Mouse (Mus musculus): ENCODE results near the gene Ubr3.

The Ubr3 gene

DNA sequence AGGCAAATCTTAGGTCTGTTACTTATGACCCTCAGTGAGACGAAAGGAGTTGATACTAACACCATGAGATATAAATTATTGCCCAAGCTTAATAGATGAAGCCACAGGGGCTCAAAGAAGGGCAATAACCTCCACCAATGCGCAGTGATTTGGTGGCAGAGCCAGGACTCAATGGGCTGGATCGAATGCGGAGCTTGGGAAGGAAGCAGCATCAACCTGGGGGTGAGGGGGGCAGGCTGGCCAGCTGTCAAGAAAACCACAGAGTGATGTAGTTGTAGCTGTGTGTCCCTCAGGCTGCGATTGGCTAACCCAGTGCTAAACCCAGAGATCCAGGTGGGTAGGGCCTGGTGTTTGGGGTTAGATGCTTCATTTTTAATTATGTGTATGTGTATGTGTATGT, 137.8 kb downstream of the Ubr3 start:
- no peak for DNase-seq (ENCODE audit: low spot score)

DNA sequence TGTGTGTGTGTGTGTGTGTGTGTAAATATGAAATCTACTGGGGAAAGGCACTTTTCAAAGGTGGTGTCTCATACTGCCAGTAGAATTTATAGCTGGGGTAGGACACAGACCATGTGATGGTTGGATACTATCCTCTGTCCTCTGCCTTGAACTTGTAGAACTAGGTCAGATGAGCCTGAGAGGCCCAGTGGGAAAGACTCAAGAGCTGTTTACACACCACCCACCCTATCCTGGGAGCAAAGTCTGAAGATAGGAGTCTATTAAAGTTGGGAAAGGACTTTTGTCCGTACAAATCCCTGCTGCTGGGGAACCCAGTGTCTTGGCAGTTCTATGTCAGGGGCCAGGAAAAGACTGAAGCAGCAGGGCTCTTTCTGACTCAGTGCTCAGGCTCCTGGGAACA, 138.3 kb downstream of the Ubr3 start:
- no peak for DNase-seq (ENCODE audit: low spot score)

DNA sequence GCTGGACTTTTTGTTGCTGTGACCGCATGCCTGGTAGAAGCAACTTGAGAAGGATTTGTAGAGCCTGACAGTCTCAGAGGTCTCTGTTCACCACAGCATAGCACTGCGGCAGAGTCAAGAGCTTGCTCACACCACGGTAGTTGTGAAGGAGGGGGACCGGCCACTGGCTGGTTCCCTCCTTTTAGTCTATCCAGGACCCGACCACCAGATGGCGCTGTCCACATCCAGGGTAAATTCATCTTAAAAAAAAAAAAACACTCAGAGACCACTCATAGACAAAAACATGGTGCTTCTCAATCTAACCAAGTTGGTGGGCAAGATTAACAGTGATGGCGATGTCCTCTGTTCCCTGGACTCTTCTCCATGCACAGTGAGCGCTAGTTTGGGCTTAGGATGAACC, 140.2 kb downstream of the Ubr3 start:
- peak; percentile 32 for DNase-seq (ENCODE audit: low spot score)

DNA sequence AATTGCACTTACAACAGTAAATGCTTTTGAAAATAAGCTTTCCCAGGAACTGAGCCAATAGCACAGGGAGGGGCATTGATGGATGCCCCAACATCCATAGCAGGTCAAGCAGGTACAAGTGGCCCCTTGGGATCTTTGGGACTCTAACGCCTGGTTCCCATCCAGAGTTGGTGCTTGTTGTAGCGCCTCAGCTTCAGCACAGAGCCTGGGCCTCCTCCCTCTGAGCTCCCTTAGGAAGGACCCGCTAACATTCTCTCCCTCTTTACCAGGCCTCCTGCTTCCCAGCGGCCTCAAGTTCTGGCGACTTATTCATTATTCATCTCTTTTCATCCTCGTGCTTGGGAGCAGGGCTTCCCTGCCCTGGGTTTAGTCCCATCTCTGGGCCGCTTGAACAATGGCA, 141.7 kb downstream of the Ubr3 start, which contains the start of gene Myo3b:
Gene Myo3b, plus strand, starts transcription at position 375 of the 400 bp plus-strand sequence.
- DNase-seq (ENCODE audit: low spot score): no peak

DNA sequence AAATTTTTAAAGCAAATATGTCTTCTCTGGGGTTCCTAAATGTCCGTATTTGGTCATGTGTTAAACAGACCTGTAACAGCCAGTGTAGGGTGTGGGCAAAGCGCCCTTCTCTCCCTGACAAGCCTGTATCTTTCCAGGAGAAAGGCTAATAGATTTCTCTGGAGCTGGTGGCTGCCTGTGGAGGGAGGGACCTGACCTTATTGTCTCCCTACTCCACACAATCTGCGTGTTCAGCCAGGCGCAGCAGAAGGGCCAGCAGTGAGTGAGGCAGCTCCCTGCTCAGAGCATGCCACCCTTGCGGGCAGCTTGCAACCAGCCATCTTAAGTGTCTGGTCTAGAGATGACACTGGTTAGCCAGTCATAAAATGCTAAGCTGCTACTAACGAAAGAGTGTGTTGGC, 147.4 kb downstream of the Ubr3 start:
- DNase-seq (ENCODE audit: low spot score): no peak

DNA sequence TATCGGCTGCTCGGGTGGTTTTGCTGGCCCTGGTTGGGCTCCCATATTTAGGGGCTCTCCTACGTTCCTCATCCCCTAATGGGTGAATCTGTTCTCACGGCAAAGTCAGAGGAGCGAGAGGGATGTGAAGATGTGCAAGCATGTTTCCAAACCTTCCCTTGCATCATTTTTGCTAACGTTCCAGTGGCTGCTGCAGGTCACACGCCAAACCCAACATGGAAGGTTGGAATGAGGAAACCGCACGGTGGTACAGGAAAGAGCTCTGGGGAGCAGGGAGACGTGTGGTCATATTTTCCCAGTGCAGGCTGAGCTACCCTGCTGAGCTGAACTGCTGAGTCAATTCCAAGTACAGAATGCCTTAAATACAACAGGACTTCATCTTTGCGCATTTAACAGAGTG, 150.8 kb downstream of the Ubr3 start:
- no peak for DNase-seq (ENCODE audit: low spot score)

DNA sequence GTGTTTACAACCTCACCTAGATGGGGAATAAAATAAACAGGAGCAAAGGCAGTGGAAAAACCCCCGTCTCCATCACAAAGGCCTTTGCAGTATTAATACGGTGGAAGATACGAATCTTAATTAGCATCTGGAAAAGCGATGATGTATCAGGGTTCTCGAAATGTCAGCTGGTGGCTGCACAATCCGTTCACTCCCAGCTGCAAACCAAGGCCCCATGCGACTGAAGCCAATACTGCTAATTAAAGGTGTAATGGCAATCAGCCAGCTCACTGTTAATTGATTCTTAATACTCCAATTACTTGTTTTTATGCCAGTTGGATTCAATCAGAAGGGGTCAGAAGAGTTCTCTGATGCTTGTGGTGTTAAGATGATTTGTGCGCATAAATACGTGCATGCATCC, 156.8 kb downstream of the Ubr3 start:
- DNase-seq (ENCODE audit: low spot score): peak; percentile 0

DNA sequence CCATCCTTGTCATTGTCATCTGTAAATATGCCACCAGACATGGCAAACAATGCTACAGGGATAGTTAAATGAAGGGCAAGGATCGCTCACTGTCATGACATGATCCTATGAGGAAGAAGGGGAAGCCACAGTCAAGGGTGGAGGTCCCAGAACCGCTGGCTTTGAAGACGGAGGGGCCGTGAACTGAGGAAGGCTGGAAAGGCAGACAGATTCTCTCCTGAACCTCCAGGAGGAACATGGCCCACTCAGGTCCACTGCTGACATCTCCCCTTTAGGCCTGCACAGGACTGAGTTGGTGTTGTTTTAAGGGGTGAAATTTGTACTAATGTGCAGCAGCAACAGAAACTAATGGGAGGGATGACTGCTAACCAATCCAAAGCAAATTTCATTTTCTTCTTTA, 161.2 kb downstream of the Ubr3 start:
- no peak for DNase-seq (ENCODE audit: low spot score)

DNA sequence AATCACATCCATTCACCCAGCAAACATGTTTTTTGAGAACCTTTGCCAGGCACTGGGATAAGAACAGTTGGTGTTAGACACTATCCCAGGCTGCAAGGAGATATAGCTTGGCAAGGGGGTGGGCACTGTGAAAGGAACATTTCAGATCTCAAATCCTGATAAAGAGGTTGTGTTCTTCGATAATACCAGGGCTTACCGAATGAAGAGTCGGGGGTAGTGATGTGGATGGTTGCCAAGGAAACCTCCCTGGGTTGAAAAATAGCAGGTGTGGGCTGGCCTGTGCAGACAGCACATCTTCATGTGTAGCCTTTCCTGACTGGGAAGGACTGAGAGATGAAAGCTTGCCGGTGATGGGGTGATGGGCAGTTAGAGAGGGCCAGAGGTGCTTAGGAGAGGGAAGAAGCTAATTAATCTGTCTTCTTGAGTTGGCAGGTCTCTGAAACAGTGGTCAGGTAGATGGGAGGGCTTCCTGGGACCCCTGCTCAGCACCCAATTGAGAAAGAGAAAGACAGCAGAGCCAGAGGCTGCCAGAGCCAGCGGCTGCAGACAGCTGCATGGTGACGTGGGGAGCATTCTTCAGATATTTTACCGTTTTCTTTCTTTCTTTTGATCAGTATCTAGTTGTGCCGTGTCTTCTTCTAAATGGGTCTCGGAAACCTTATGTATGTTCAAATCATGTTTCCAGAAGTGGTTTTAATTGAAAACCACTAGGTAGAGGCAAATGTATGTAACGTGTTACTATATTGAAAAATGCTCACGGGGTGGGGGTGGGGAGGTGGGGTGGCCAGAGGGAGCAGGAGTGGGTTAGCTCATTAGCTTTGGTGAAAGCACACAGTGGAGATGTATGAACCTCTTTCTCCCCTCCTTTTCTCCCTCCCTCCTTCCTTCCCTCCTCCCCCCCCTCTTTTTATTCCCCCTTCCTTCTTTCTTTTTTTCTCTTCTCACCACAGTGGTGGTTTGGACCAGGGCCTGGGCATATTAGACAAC, 163.6 kb downstream of the Ubr3 start:
- no peak for DNase-seq (ENCODE audit: low spot score)

DNA sequence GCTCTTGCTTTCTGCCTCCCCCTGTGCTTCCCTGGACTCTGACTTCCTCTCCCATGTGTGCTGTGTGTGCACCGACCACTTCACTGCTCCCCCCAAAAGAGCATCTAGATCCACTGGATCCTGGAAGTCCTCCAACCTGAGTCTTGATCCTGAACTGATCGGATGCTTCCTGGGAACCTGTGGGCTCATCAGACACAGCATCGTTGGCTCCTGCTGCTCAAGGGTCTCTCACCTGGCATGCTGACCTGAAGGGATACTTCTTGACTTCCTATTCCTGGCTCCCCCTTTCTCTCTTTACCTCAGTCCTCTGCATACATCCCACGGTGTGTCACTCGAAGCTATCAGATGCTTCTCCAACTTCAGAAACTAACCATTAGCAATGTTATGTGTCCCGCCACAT, 168.1 kb downstream of the Ubr3 start:
- no peak for DNase-seq (ENCODE audit: low spot score)

DNA sequence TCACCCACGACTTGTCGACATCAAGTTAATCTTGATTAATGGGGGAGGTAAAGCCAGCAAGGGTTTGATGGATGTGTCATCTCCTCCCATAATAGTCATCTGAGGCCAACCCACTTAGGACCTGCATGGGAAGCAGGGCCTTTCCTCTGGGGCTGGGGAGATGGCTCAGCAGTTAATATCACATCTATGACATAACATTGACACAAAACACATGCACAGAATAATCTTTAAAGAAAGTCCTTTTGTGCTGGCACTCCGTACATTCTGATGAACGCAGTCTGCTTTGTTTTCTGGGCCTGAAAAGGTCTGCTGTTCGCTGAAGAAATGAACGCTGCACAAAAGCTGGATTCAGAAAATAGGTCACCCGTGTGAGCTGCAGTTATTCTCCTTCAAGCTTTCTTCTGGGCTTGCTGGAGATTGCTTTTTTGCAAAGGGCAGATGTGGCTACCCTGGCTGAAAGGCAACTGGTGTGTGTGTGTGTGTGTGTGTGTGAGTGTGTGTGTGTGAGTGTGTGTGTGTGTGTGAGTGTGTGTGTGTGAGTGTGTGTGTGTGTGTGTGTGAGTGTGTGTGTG, 168.8 kb downstream of the Ubr3 start:
- DNase-seq (ENCODE audit: low spot score): no peak

DNA sequence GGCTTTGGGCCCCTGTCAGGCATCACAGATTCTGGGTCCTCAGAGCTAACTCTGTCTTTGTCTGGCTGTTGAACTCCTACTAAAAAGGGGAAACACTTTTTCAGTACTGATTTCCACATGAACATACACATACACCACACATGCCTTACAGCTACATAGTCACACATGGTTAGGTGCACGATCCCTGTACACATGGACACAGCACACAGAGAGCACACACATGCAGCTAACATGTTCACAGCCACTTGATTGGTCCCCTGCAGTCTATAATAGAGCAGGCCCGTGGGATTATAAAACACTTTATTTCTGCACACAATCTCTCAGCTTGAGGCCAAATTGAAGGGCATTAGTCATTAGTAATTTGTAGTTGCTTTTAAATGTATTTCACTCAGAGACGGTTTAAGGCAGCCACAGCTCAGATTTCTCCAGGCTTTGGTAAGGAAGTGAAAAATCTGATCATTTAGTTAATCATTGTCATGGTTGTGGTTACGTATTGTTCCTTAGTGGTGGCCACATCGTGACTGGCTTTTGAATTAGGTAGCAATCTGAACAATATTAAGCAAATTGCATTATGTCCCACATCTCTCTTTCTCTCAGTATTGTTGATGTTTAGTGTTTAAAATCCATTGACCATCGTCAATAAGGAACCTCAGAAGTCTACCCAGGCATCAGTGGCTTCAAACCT, 169.4 kb downstream of the Ubr3 start:
- DNase-seq (ENCODE audit: low spot score): no peak

DNA sequence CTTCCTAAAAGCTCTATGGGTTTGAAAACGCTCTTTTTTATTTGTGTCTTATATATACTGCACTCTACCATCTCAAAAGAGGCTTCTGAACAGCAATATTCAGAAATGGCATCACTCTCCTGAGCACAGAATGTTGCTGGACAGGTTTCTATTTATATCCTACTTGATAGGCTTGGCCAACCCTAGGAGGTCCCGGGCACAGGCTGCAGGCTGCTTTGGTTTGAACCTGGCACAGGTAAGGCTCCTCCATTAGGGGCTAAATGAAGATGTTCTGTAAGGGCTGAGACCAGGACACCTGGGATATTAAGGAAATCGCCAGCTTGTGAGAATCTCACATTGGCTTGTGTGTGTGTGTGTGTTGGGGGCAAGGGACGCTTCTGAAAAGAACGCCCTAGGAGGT, 172.8 kb downstream of the Ubr3 start:
- DNase-seq (ENCODE audit: low spot score): peak; percentile 22

All from urinary bladder, postnatal 14 days (tissue).